Mouse (Mus musculus) midbrain, embryonic 13.5 days (tissue): ENCODE measurements around the gene Susd1. TPM values are rescaled to one million over a fixed set of nuclear protein-coding genes. Genes with fewer than 3 reads are reported as not detected.

Experiments
- ATAC-seq: fragments of 200-750 bp; cut with Nextera tagmentation; 2 replicates; pipeline ENCODE4 v1.8.0; 2017; ENCODE audit warnings: mild to moderate bottlenecking, moderate TSS enrichment, moderate library complexity
- H3K27ac ChIP-seq: fragments of 300-500 bp; sonication (generic); 2 replicates; pipeline ENCODE4 v1.5.1; 2015; ENCODE audit warnings: inconsistent platforms, mild to moderate bottlenecking, moderate library complexity
- H3K27me3 ChIP-seq: fragments of 300-500 bp; sonication (generic); 2 replicates; pipeline ENCODE4 v1.6.1; 2015; ENCODE audit warnings: mild to moderate bottlenecking, inconsistent platforms
- H3K36me3 ChIP-seq: fragments of 300-500 bp; sonication (generic); 2 replicates; pipeline ENCODE4 v1.6.1; 2015; ENCODE audit warnings: mild to moderate bottlenecking, inconsistent platforms
- H3K4me1 ChIP-seq: fragments of 300-500 bp; sonication (generic); replicated peaks from 2 replicates; pipeline ENCODE4 v1.6.1; 2015; ENCODE audit warnings: inconsistent platforms
- H3K4me2 ChIP-seq: fragments of 300-500 bp; sonication (generic); replicated peaks from 2 replicates; pipeline ENCODE4 v1.6.1; 2015; ENCODE audit warnings: moderate library complexity, mild to moderate bottlenecking, inconsistent platforms
- H3K4me3 ChIP-seq: fragments of 300-500 bp; sonication (generic); replicated peaks from 2 replicates; pipeline ENCODE4 v1.5.1; 2015; ENCODE audit warnings: mild to moderate bottlenecking, inconsistent platforms
- H3K9ac ChIP-seq: fragments of 300-500 bp; sonication (generic); replicated peaks from 2 replicates; pipeline ENCODE4 v1.6.1; 2015; ENCODE audit warnings: mild to moderate bottlenecking, inconsistent platforms
- H3K9me3 ChIP-seq: fragments of 300-500 bp; sonication (generic); 2 replicates; pipeline ENCODE4 v1.6.1; 2016; ENCODE audit warnings: mild to moderate bottlenecking, inconsistent platforms
- WGBS: fragments of 180-500 bp; shearing (Covaris S2); methylation state at CpG from one replicate; pipeline ENCODE4 v1.1.7; 2015; 5-methylcytosine and 5-hydroxymethylcytosine counted together
- polyA plus RNA-seq: library from polyadenylated mRNA; unstranded; fragments of >200 nt; fragmentation: Nextera tagmentation; extraction: Ambion mirVana; gene quantifications from 2 replicates; pipeline ENCODE4 v1.2.1, GENCODE M21; 2015

Gene Susd1
- polyA plus RNA-seq, 1 experiment from 2014 or later: 1.4 TPM

DNA sequence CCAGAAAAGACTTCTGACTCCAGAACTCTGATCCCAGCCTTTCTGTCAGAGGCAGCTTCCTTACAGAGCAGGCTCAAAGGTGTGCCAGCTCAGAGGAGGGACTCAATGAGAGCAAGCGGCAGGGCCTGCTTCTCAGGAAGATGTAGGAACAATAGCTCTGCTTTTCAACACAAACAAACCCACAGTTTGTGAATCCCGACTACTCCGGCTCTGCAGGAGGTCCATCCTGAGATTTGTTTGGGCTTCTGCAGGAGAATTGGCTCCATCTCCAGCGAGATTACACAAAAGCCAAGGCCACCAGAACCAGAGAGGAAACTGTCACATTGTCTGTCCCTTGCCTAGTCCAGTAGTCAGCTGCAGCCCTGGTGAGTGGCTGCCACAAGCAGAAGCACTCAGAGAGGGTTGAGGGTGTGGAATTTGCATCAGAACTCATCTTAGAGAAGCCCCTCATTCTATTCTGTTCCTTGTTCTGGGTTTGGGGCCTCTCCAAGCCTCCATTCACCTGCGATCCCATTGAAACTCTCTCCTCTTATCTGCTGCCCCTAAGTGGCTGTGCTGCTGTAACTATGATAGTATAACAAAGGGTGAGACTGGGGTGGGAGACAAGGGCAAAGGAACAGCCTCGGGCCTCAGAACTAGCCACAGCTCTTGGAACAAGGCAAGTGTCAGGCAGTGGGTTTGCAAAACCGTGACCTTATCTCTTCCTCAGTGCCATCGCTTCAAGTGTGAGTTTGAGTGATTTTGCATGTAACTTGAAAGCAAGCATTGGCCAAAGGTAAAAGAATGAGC, 155.5 kb downstream of the Susd1 start:
- Histone ChIP-seq H3K4me3 (no peak overlapping the region), H3K4me1 (peaks cover 8% of the 10 kb centered on the region; the same call in 1 of the 2 replicates), H3K4me2 (no peak overlapping the region), H3K9ac (no peak overlapping the region), H3K27ac (no peak overlapping the region), H3K36me3 (no peaks in the 10 kb centered on the region), H3K27me3 (no peaks in the 10 kb centered on the region), H3K9me3 (no peaks in the 10 kb centered on the region)
- no peak for ATAC-seq
- 32% methylated on average over 8 of the region's 8 CpGs for WGBS

DNA sequence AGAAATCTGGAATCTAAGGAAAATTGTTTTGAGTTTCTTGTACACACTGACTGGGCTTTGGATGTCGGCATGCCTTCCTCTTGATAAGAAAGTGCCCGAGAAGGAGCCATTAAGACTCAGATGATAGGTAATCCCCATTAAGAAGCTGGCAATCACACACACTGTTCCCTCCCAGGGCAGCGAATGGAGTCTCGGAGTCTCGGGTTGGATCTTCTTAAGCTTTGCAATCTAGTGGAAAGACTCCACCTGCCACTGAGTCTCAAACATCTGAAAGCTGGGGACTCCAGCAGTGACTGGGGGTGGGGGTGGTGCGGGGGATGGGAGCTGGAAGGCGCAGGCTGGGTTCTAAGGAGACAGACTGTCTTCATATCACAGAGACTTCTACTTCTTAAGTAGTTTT, 156.3 kb downstream of the Susd1 start:
- WGBS: 29% methylated on average over 7 of the region's 7 CpGs
- no peak overlapping the region for H3K4me2 ChIP-seq
- H3K4me3 ChIP-seq: no peak overlapping the region
- no peaks in the 10 kb centered on the region for H3K27me3 ChIP-seq
- no peak overlapping the region for H3K9ac ChIP-seq
- ATAC-seq: no peak
- H3K9me3 ChIP-seq: no peaks in the 10 kb centered on the region
- H3K27ac ChIP-seq: no peak overlapping the region
- H3K4me1 ChIP-seq: peaks cover 8% of the 10 kb centered on the region; the same call in 1 of the 2 replicates
- no peaks in the 10 kb centered on the region for H3K36me3 ChIP-seq

DNA sequence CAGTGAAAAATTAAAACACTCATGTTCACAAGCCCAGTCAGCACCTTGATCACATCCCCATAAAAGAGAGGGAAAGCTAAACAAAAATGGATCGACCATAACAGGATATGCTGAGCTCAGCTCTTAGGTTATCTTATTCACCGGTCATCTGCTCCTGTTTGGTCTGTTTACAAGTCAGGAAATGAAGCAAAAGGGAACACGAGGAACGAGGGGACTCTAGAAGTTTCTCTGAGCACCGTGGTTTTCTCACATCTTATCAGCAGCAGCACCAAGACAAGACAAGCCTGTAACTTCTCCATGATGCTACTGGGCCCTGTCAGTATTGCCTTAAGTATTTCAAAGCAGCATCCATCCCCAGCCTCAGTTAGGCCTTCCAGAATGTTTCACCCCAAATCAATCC, 157.6 kb downstream of the Susd1 start:
- H3K36me3 ChIP-seq: no peaks in the 10 kb centered on the region
- WGBS: 89% methylated on average over 5 of the region's 5 CpGs

DNA sequence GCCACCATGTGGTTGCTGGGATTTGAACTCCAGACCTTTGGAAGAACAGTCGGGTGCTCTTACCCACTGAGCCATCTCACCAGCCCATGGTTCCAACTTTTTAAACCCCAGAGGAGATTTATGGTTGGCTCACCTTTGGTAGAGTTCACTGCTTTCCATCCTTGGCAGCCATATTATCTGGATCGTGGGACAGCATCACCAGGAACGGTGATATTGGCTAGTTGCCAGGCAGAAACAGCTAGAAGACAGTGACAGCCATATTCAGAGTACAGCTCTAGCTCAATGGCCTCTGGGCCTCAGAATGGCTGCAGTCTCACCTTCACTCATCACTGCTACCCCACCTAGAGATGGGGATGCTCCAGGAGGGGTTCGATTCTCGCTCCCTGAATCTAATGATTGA, 159.3 kb downstream of the Susd1 start:
- H3K4me1 ChIP-seq: peaks cover 8% of the 10 kb centered on the region; the same call in 1 of the 2 replicates
- 89% methylated on average over 5 of the region's 5 CpGs for WGBS
- H3K9me3 ChIP-seq: no peaks in the 10 kb centered on the region
- no peaks in the 10 kb centered on the region for H3K27me3 ChIP-seq
- no peak overlapping the region for H3K9ac ChIP-seq
- H3K27ac ChIP-seq: no peak overlapping the region
- no peak for ATAC-seq
- H3K4me3 ChIP-seq: no peak overlapping the region
- no peak overlapping the region for H3K4me2 ChIP-seq
- H3K36me3 ChIP-seq: no peaks in the 10 kb centered on the region

More for the DNA sequence above, 157.6 kb downstream of the Susd1 start:
- Histone ChIP-seq H3K27me3 (no peaks in the 10 kb centered on the region), H3K4me3 (no peak overlapping the region), H3K9me3 (no peaks in the 10 kb centered on the region), H3K9ac (no peak overlapping the region), H3K4me2 (no peak overlapping the region), H3K4me1 (peaks cover 8% of the 10 kb centered on the region; the same call in 1 of the 2 replicates), H3K27ac (no peak overlapping the region)
- no peak for ATAC-seq

DNA sequence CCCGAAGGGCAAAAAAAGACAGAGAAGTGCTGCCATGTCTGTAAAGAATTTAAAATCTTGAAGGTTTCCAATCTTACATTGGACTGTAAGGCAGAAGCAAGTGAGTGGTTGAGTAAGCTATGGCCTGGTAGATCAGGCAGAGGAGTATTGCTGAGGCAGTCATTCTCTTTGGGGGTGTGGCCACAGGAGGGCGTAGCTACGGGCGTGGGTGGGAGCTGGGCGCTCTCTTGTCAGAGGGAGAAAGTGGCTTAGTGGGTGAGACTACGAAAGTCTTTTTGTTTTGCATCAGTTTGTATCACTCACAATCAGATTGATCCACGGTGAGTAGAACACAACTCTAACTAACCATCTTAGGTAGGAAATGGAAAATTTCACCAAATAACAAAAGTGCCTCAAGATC, 160.0 kb downstream of the Susd1 start:
- H3K9ac ChIP-seq: no peak overlapping the region
- no peak for ATAC-seq
- no peak overlapping the region for H3K27ac ChIP-seq
- no peaks in the 10 kb centered on the region for H3K9me3 ChIP-seq
- no peaks in the 10 kb centered on the region for H3K27me3 ChIP-seq
- H3K36me3 ChIP-seq: no peaks in the 10 kb centered on the region
- H3K4me2 ChIP-seq: no peak overlapping the region
- WGBS: 91% methylated on average over 7 of the region's 7 CpGs
- H3K4me1 ChIP-seq: peaks cover 8% of the 10 kb centered on the region; the same call in 1 of the 2 replicates
- H3K4me3 ChIP-seq: no peak overlapping the region

DNA sequence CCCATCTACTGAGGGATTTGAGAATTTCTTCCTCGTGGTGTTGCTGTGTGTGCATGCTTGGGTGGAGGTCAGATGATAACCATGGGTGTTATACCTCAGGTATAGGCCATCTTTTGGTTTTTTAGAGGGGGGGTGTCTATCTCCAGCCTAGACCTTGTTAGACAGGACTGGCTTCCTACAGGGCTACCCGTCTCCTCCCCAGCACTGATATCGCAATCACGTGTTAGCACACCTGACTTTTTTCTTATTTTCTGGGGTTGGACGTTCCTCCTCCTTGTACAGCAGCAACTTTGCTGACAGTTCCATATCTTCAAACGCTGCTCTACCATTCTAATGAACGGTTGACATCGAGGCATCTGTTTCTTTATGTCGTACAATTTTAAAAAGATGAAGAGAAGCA, 160.5 kb downstream of the Susd1 start:
- no peak for ATAC-seq
- Histone ChIP-seq H3K4me1 (peaks cover 8% of the 10 kb centered on the region; the same call in 1 of the 2 replicates), H3K36me3 (no peaks in the 10 kb centered on the region), H3K4me2 (no peak overlapping the region), H3K27me3 (no peaks in the 10 kb centered on the region), H3K27ac (no peak overlapping the region), H3K9me3 (no peaks in the 10 kb centered on the region), H3K4me3 (no peak overlapping the region), H3K9ac (no peak overlapping the region)
- WGBS: 93% methylated on average over 9 of the region's 9 CpGs

DNA sequence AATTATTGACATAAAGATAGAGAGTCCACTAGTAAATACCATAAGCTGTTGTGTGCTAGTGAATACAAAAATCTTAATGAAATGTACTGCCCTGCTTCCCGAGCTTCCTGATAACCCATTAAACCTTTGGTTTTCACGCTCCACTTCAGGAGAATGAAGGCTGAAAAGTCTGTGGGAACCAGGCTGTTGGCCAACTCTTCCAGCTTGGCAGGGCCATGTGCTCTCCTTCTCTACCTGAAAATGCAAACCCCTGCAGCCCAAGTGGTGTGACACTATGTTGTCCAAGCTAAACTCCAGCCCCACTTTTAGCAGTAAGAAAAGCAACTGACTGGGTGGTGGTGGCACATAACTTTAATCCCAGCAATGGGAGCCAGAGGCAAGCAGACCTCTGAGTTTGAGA, 162.5 kb downstream of the Susd1 start:
- no peaks in the 10 kb centered on the region for H3K9me3 ChIP-seq

DNA sequence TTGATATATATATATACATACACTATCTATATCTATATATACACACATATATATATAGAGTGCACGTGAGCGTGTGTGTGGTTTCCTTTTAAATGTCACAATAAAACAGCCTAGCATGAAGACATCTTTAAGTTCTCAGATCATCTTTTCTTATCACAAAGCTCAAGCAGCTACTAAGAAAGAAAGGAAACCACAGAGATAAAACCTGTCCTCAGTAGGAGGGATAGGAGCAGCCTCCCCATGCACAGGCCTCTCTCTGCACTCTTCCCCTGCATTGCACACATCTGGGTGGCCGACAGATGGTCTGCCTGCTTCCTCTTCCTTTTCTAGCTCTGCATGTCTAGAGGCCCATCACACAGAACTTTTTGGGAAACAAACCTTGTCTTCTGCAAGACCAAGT, 162.9 kb downstream of the Susd1 start:
- Histone ChIP-seq H3K27ac (no peak overlapping the region), H3K4me1 (no peaks in the 10 kb centered on the region), H3K36me3 (no peaks in the 10 kb centered on the region), H3K27me3 (no peaks in the 10 kb centered on the region), H3K4me2 (no peak overlapping the region), H3K4me3 (no peak overlapping the region), H3K9me3 (no peaks in the 10 kb centered on the region), H3K9ac (no peak overlapping the region)
- 92% methylated on average over 3 of the region's 3 CpGs for WGBS
- ATAC-seq: no peak

More for the DNA sequence above, 162.5 kb downstream of the Susd1 start:
- Histone ChIP-seq H3K9ac (no peak overlapping the region), H3K4me2 (no peak overlapping the region), H3K36me3 (no peaks in the 10 kb centered on the region), H3K27ac (no peak overlapping the region), H3K4me3 (no peak overlapping the region), H3K4me1 (no peaks in the 10 kb centered on the region), H3K27me3 (no peaks in the 10 kb centered on the region)
- ATAC-seq: no peak
- 76% methylated on average over 2 of the region's 2 CpGs for WGBS

DNA sequence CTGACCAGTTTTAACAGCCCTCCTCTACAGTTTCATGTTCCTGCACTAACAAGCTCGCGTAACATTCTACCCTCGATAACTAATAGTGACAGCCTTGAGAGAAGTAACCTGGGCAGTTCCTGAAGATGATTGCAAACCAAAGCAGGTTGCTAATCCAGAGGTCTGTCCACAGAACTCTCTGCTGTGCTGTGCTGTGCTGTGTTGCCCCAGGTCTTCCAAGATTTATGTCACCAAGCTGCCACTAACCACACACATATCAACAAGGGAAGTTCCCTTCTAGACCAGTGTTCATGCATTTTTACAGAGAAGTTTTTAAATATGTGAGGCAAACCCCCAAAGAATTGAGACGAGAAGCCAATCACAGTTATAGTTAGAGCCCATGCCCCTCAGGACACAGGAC, 164.3 kb downstream of the Susd1 start:
- H3K9me3 ChIP-seq: 0 out of 2 replicates have a peak, but pooled peaks cover 4% of the 10 kb centered on the region
- H3K4me2 ChIP-seq: no peak overlapping the region
- no peak overlapping the region for H3K4me3 ChIP-seq
- no peaks in the 10 kb centered on the region for H3K27me3 ChIP-seq
- H3K36me3 ChIP-seq: no peaks in the 10 kb centered on the region
- 95% methylated on average over 4 of the region's 4 CpGs for WGBS
- no peak overlapping the region for H3K27ac ChIP-seq
- H3K9ac ChIP-seq: no peak overlapping the region
- H3K4me1 ChIP-seq: no peaks in the 10 kb centered on the region
- no peak for ATAC-seq

DNA sequence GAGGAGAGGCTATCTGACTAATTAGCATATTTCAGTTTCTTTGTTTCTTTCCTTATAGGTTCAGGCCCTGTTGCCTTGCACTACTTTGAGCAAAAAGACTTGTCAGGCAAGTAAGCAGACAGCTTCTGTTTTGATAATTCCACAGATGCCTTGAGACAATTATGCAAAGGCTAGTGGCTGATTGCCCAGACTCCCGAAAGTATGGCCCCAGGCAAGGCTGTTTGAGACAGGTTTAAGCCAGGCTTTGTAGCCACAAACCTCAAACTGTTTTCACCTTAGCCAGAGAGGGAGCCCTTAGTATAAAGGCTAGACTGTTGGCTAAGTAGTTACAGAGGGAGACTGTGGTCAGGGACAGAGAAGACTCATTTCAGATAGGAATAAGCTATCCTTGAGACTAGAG, 165.1 kb downstream of the Susd1 start:
- H3K36me3 ChIP-seq: no peaks in the 10 kb centered on the region
- 42% methylated on average over 1 of the region's 1 CpGs for WGBS
- H3K9ac ChIP-seq: no peak overlapping the region
- no peak overlapping the region for H3K4me2 ChIP-seq
- H3K4me3 ChIP-seq: no peak overlapping the region
- ATAC-seq: no peak
- H3K4me1 ChIP-seq: no peaks in the 10 kb centered on the region
- no peaks in the 10 kb centered on the region for H3K27me3 ChIP-seq
- H3K9me3 ChIP-seq: peaks cover 10% of the 10 kb centered on the region; the same call in 1 of the 2 replicates
- H3K27ac ChIP-seq: no peak overlapping the region

DNA sequence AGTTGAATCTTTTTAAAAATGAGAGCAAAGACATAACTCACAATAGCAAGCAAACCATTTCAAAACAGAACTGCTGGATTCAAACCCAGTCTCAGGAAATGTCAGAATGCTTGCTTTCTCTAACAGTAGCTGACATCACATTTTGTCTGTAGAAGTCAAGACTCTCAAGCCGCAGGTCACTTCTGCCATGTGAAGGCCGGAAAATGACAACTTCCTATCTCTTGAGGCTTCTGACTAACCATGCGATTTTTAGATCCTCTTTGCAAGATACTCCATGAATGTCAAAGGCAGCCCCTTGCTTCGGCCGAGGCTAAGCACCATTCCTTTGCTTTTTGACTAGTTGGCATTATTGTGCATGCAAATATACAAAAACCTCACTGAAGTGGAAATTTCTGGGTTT, 172.8 kb downstream of the Susd1 start:
- 90% methylated on average over 5 of the region's 5 CpGs for WGBS
- Histone ChIP-seq H3K36me3 (no peaks in the 10 kb centered on the region), H3K9me3 (peaks cover 10% of the 10 kb centered on the region), H3K4me2 (no peak overlapping the region), H3K4me1 (no peaks in the 10 kb centered on the region), H3K4me3 (no peak overlapping the region), H3K27me3 (no peaks in the 10 kb centered on the region), H3K27ac (no peak overlapping the region), H3K9ac (no peak overlapping the region)
- ATAC-seq: no peak

DNA sequence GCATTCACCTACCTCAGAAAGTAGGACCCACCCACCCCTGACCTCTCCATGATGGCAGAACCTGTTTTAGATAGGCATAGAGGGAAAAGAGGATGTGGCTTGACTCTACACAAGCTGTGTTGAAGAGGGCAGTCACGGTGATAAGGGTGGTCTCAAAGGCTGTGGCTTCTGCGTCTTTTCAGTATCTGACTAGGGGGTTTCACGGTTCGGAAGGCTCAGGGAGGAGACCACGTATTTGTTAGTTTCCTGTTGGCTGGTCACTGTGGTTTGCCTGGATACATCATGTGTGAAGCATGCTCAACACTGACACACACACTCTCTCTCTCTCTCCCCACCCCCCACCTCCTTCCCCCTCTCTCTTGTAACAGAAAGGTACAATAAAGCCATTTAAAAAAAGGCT, 173.3 kb downstream of the Susd1 start:
- ATAC-seq: no peak
- no peak overlapping the region for H3K4me3 ChIP-seq
- peaks cover 10% of the 10 kb centered on the region for H3K9me3 ChIP-seq
- 91% methylated on average over 5 of the region's 5 CpGs for WGBS
- no peak overlapping the region for H3K27ac ChIP-seq
- no peak overlapping the region for H3K9ac ChIP-seq
- no peak overlapping the region for H3K4me2 ChIP-seq
- no peaks in the 10 kb centered on the region for H3K36me3 ChIP-seq
- H3K27me3 ChIP-seq: no peaks in the 10 kb centered on the region
- no peaks in the 10 kb centered on the region for H3K4me1 ChIP-seq
